Mouse (Mus musculus) liver, embryonic 14.5 days (tissue): ENCODE data around the gene Fbxo36. TPM values are rescaled to one million over a fixed set of nuclear protein-coding genes. Genes with fewer than 3 reads are reported as not detected.

Source experiments
- ATAC-seq: fragments of 200-750 bp; cut with Nextera tagmentation; 2 replicates; pipeline ENCODE4 v1.8.0; 2017; ENCODE audit warnings: moderate number of reproducible peaks, mild to moderate bottlenecking, moderate library complexity; ENCODE audit not compliant: insufficient read depth
- DNase-seq, 3 experiments: peaks; one replicate each; pipeline ENCODE4 v3.0.0-alpha.2; 2012 to 2013; ENCODE audit warnings: low read depth in 3 of 3, low spot score in 3 of 3
- H3K27ac ChIP-seq: fragments of 300-500 bp; sonication (generic); 2 replicates; pipeline ENCODE4 v1.5.1; 2014; ENCODE audit warnings: moderate library complexity, mild to moderate bottlenecking, control low read depth, inconsistent platforms
- H3K27me3 ChIP-seq: fragments of 300-500 bp; sonication (generic); 2 replicates; pipeline ENCODE4 v1.6.1; 2014; ENCODE audit warnings: mild to moderate bottlenecking, low read length, moderate library complexity; ENCODE audit not compliant: control insufficient read depth, insufficient read depth
- H3K36me3 ChIP-seq: fragments of 300-500 bp; sonication (generic); replicated peaks from 2 replicates; pipeline ENCODE4 v1.6.1; 2014; ENCODE audit warnings: low read depth; ENCODE audit not compliant: control insufficient read depth, insufficient read depth
- H3K4me1 ChIP-seq, 2 experiments: fragments of 200-500 bp in 1 of 2; fragments of 300-500 bp in 1 of 2; sonication (generic) in 1 of 2; replicated peaks; 2 replicates each; pipeline ENCODE4 v1.6.1; 2012 to 2014; ENCODE audit warnings: antibody characterized with exemption in 1 of 2, inconsistent platforms in 1 of 2, low read length in 1 of 2; ENCODE audit not compliant: control insufficient read depth in 2 of 2, insufficient read depth in 2 of 2
- H3K4me2 ChIP-seq: fragments of 300-500 bp; sonication (generic); 2 replicates; pipeline ENCODE4 v1.6.1; 2014; ENCODE audit warnings: low read depth, mild to moderate bottlenecking, control low read depth, moderate library complexity
- H3K4me3 ChIP-seq, 2 experiments: fragments of 200-500 bp in 1 of 2; fragments of 300-500 bp in 1 of 2; sonication (generic) in 1 of 2; 2 replicates each; pipeline ENCODE4 v1.5.1; 2012 to 2014; ENCODE audit warnings: low read depth in 2 of 2, low read length in 2 of 2, mild to moderate bottlenecking in 2 of 2, control low read depth in 1 of 2, inconsistent platforms in 1 of 2, moderate library complexity in 1 of 2; ENCODE audit not compliant: insufficient read depth in 1 of 2
- H3K9ac ChIP-seq: fragments of 300-500 bp; sonication (generic); replicated peaks from 2 replicates; pipeline ENCODE4 v1.6.1; 2014; ENCODE audit warnings: mild to moderate bottlenecking, control low read depth, moderate library complexity
- H3K9me3 ChIP-seq: fragments of 300-500 bp; sonication (generic); 2 replicates; pipeline ENCODE4 v1.6.1; 2016; ENCODE audit warnings: low read length, mixed read lengths; ENCODE audit not compliant: control insufficient read depth
- CTCF ChIP-seq: IDR thresholded peaks from 2 replicates; pipeline ENCODE4 v1.5.1; 2016; ENCODE audit warnings: antibody characterized with exemption, low read depth, control low read depth
- EP300 ChIP-seq: IDR thresholded peaks from 2 replicates; pipeline ENCODE4 v1.6.1; 2016; ENCODE audit warnings: antibody characterized with exemption, low read depth
- WGBS: fragments of 180-500 bp; shearing (Covaris S2); extraction: QIAGEN DNeasy Blood & Tissue Kit; methylation state at CpG from one replicate; pipeline ENCODE4 v1.1.7; 2014; ENCODE audit not compliant: insufficient replicate concordance; 5-methylcytosine and 5-hydroxymethylcytosine counted together
- polyA plus RNA-seq, 2 experiments: library from polyadenylated mRNA; depleted of rRNA in 1 of 2; stranded (reverse) in 1 of 2; unstranded in 1 of 2; fragments of >200 nt; fragmentation: Nextera tagmentation in 1 of 2; extraction: Ambion mirVana in 1 of 2; gene quantifications; 2 replicates each; pipeline versions ENCODE4 v1.2.1 to v1.2.3; 2012 to 2014

The Fbxo36 gene
- polyA plus RNA-seq (2012; rRNA removed) (3.9 and 4.0 TPM in 2 replicates), polyA plus RNA-seq (2014; fragmentation: Nextera tagmentation; extraction: Ambion mirVana) (9.0 TPM in 2 replicates)

DNA sequence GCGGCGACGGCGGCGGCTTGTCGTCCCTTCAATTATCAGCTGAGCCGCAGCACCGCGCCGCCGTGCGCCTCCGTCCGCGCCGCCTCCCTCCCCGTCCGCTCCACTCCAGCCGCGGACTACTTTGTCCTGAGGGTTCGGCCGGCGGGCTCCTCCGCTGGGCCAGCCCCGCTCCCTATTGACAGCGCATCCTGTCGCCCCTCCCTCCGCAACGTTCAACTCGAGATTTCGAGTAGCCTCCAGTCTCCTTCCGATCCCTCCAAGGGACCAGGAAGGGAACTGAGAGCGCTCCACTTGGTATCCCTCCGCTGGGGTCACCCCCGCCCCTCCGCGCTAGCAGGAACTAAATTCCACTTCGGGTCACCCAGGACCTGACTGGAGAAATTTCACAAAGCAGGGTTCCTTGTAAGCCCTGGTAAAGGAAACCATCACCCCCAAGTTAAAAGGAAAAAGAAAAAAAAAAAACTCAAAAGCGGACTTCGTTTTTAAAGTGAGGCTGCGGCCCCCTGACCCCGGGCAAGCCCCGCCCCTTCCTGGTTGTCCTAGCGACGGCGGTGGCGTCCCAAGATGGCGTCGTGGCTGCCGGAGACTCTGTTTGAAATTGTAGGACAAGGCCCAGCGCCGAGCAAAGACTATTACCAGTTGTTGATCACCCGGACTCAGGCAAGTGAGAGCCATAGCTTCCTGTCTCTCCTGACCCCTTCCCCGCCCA is at the start of gene Fbxo36:
Fbxo36 (plus strand) TSS at position 533 of the 709 bp plus-strand sequence.
- no peaks in the 10 kb centered on the region for H3K9me3 ChIP-seq
- peak within 1 kb of the TSS; percentile 82 for H3K4me2 ChIP-seq
- ATAC-seq, result peak; percentile 85
- under 1% methylated on average over 53 of the region's 54 CpGs for WGBS
- H3K27ac ChIP-seq, result peak within 1 kb of the TSS; percentile 81
- peak; percentile 70 to 76 (median 74) for DNase-seq
- peak within 1 kb of the TSS; percentile 89 for H3K9ac ChIP-seq
- H3K36me3 ChIP-seq, result no peaks in the 10 kb centered on the region
- H3K4me3 ChIP-seq, result peak within 1 kb of the TSS; percentile 74 to 78
- TF ChIP-seq CTCF (no peak), EP300 (0 out of 2 replicates have a peak, but pooled peaks have one; percentile 27)
- H3K4me1 ChIP-seq, result peaks cover 2 to 3% of the 10 kb centered on the region in 2 experiments; a peak in 1 of 4 replicates
- H3K27me3 ChIP-seq, result no peaks in the 10 kb centered on the region

DNA sequence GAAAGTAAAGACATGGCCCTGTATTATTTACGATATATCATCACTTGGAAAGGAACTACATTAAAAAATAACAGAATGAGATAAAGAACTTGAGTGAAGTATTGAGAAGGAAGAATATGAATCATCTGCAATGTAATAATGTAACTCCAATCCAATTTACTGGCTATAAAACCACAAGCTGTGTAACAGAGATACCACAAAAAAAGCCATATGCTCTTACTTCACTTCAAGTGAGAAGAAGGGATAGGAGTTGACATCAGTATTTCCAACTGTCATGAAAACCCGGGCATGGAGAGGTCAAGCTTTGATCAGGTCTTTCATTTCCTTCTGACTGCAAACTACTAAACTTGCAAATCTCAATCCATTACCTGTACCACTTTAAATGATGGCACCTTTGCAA is 48.2 kb upstream of the Fbxo36 start:
- Histone ChIP-seq H3K27me3 (no peaks in the 10 kb centered on the region), H3K27ac (no peak overlapping the region), H3K36me3 (peaks cover 16% of the 10 kb centered on the region), H3K9ac (no peak overlapping the region), H3K4me1 (no peaks in the 10 kb centered on the region), H3K9me3 (no peaks in the 10 kb centered on the region), H3K4me2 (no peak overlapping the region), H3K4me3 (no peak overlapping the region)
- TF ChIP-seq EP300 (no peak), CTCF (no peak)
- no peak for DNase-seq
- 69% methylated on average over 2 of the region's 2 CpGs for WGBS
- ATAC-seq, result no peak

DNA sequence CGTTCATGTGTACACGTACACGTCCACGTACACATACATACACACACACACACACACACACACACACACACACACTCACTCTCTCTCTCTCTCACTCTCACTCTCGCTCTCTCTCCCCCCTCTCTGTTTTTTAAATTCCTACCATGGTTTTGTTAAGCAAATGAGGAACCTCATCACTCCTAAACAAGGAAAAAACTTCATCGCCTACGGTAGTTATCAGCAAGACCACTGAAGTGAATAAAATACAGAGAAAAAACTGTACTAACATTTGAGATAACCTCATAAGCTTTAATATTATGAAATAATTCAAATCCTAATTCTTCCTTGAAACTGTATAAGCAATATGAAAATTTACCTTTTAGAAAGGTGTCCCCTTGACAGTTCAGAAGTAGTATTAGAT is 44.3 kb upstream of the Fbxo36 start:
- no peak overlapping the region for H3K4me3 ChIP-seq
- no peak overlapping the region for H3K4me2 ChIP-seq
- no peak overlapping the region for H3K9ac ChIP-seq
- H3K27me3 ChIP-seq, result no peaks in the 10 kb centered on the region
- no peaks in the 10 kb centered on the region for H3K9me3 ChIP-seq
- H3K36me3 ChIP-seq, result peaks cover 15% of the 10 kb centered on the region
- 86% methylated on average over 7 of the region's 7 CpGs for WGBS
- TF ChIP-seq EP300, result no peak
- TF ChIP-seq CTCF, result no peak
- no peak for ATAC-seq
- no peak for DNase-seq
- no peak overlapping the region for H3K27ac ChIP-seq
- H3K4me1 ChIP-seq, result no peaks in the 10 kb centered on the region

DNA sequence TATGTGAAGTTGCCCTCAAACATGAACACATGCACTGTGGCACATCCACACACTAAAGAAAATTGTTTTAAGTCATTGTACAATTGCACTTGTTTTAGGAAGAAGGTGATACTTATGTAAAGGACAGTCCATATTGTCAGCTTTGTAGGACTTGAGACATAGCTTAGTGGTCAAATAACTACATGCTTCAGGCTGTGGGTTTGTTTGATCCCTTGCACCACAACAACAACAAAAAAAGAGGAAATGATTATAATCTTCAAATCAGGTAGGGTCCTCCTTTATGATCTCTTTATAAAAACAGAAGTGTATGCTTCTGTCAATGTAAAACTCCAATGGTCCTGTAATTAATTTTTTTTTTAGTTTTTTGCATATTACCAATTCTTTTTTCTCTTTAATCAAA is 40.5 kb upstream of the Fbxo36 start:
- Histone ChIP-seq H3K27me3 (no peaks in the 10 kb centered on the region), H3K4me3 (no peak overlapping the region), H3K27ac (no peak overlapping the region), H3K36me3 (peaks cover under 1% of the 10 kb centered on the region; the same call in 1 of the 2 replicates), H3K4me2 (no peak overlapping the region), H3K9ac (no peak overlapping the region), H3K4me1 (no peaks in the 10 kb centered on the region), H3K9me3 (no peaks in the 10 kb centered on the region)
- no peak for ATAC-seq
- TF ChIP-seq CTCF, result no peak
- TF ChIP-seq EP300, result no peak
- DNase-seq, result no peak

DNA sequence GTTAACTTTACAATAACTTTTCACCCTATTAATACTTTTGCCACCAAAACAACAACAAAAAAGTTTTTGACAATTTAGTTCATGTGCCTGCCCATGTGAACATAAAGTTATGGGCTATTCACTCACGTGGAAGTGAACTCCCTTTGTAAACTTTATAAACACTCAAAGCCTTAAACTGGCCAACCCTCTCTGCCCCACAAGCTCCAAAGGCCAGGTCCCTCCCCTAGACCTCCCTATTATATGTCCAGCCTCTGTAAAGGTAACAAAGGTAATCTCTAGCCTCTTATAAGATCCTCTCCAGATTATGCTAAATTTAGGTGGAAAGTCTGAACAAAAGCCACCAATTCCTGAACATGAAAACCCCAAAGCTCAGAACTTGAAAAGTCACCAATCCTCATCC is 35.9 kb upstream of the Fbxo36 start:
- WGBS, result 73% methylated on average over 1 of the region's 1 CpGs
- TF ChIP-seq CTCF, result no peak
- no peak for TF ChIP-seq EP300
- H3K27ac ChIP-seq, result no peak overlapping the region
- H3K9ac ChIP-seq, result no peak overlapping the region
- no peaks in the 10 kb centered on the region for H3K27me3 ChIP-seq
- no peak for DNase-seq
- H3K9me3 ChIP-seq, result no peaks in the 10 kb centered on the region
- no peaks in the 10 kb centered on the region for H3K4me1 ChIP-seq
- ATAC-seq, result no peak
- H3K4me2 ChIP-seq, result no peak overlapping the region
- no peaks in the 10 kb centered on the region for H3K36me3 ChIP-seq
- no peak overlapping the region for H3K4me3 ChIP-seq
